Mouse (Mus musculus) lung, embryonic 14.5 days (tissue): ENCODE results near the gene Ap3b2. TPM values are rescaled to one million over a fixed set of nuclear protein-coding genes. Genes with fewer than 3 reads are reported as not detected.

Source experiments
- ATAC-seq: fragments of 200-750 bp; cut with Nextera tagmentation; 2 replicates; pipeline ENCODE4 v1.8.0; 2017; ENCODE audit warnings: mild to moderate bottlenecking, moderate TSS enrichment, moderate library complexity; ENCODE audit not compliant: insufficient read depth
- DNase-seq: peaks from one replicate; pipeline ENCODE4 v3.0.0-alpha.2; 2015
- H3K27ac ChIP-seq: fragments of 300-500 bp; sonication (generic); 2 replicates; pipeline ENCODE4 v1.5.1; 2014; ENCODE audit warnings: low read depth, mild to moderate bottlenecking, moderate library complexity
- H3K27me3 ChIP-seq: fragments of 300-500 bp; sonication (generic); 2 replicates; pipeline ENCODE4 v1.6.1; 2014; ENCODE audit warnings: low read length, control low read depth; ENCODE audit not compliant: insufficient read depth
- H3K36me3 ChIP-seq: fragments of 300-500 bp; sonication (generic); 2 replicates; pipeline ENCODE4 v1.6.1; 2014; ENCODE audit warnings: control low read depth; ENCODE audit not compliant: insufficient read depth
- H3K4me1 ChIP-seq: fragments of 300-500 bp; sonication (generic); 2 replicates; pipeline ENCODE4 v1.6.1; 2014; ENCODE audit warnings: antibody characterized with exemption, control low read depth; ENCODE audit not compliant: insufficient read depth
- H3K4me2 ChIP-seq: fragments of 300-500 bp; sonication (generic); 2 replicates; pipeline ENCODE4 v1.6.1; 2014; ENCODE audit warnings: mild to moderate bottlenecking
- H3K4me3 ChIP-seq: fragments of 300-500 bp; sonication (generic); 2 replicates; pipeline ENCODE4 v1.5.1; 2014; ENCODE audit warnings: low read depth, low read length
- H3K9ac ChIP-seq: fragments of 300-500 bp; sonication (generic); 2 replicates; pipeline ENCODE4 v1.6.1; 2014
- H3K9me3 ChIP-seq: fragments of 300-500 bp; sonication (generic); 2 replicates; pipeline ENCODE4 v1.6.1; 2016; ENCODE audit warnings: low read depth, low read length, control low read depth
- CTCF ChIP-seq: IDR thresholded peaks from 2 replicates; pipeline ENCODE4 v1.5.1; 2016; ENCODE audit warnings: antibody characterized with exemption, low read depth
- whole genome bisulfite sequencing: fragments of 180-500 bp; shearing (Covaris S2); extraction: QIAGEN DNeasy Blood & Tissue Kit; methylation state at CpG from one replicate; pipeline ENCODE4 v1.1.7; 2014; 5-methylcytosine and 5-hydroxymethylcytosine counted together
- polyA plus RNA-seq: library from polyadenylated mRNA; unstranded; fragments of >200 nt; fragmentation: Nextera tagmentation; extraction: Ambion mirVana; gene quantifications from 2 replicates; pipeline ENCODE4 v1.2.1, GENCODE M21; 2014

Gene Ap3b2
- polyA plus RNA-seq, 1 experiment from 2014 or later, result 0.14 TPM

DNA sequence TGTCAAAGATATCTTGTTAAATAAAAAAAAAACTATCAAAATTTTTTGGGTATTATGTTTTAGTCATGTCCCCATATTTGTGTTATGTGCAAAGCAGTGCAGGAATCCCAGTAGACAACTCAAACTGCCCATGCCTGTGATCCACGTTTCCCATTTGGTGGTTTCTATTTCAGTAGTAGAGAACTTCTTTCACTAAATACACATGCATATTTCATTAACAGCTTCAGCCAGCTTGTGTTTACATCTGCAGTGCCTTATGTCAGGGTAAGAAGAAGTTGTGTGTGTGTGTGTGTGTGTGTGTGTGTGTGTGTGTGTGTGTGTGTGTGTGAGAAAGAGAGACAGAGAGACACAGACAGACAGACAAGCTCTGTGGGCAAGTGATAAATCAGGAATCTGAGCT is 37.7 kb upstream of the Ap3b2 start:
- peaks cover 58% of the 10 kb centered on the region for H3K36me3 ChIP-seq
- H3K4me3 ChIP-seq, result no peak overlapping the region
- no peak overlapping the region for H3K4me2 ChIP-seq
- DNase-seq (no peak), ATAC-seq (no peak)
- H3K27me3 ChIP-seq, result no peaks in the 10 kb centered on the region
- 94% methylated on average over 1 of the region's 1 CpGs for WGBS
- no peak overlapping the region for H3K9ac ChIP-seq
- H3K9me3 ChIP-seq, result no peaks in the 10 kb centered on the region
- H3K4me1 ChIP-seq, result no peaks in the 10 kb centered on the region
- TF ChIP-seq CTCF, result no peak
- no peak overlapping the region for H3K27ac ChIP-seq

- H3K4me1 ChIP-seq, result peaks cover 5% of the 10 kb centered on the region; the same call in 1 of the 2 replicates
- ATAC-seq, result no peak
Measured at GRCm38 (mm10) chr7:81528918-81529317, 35.2 kb upstream of the Ap3b2 start.

DNA sequence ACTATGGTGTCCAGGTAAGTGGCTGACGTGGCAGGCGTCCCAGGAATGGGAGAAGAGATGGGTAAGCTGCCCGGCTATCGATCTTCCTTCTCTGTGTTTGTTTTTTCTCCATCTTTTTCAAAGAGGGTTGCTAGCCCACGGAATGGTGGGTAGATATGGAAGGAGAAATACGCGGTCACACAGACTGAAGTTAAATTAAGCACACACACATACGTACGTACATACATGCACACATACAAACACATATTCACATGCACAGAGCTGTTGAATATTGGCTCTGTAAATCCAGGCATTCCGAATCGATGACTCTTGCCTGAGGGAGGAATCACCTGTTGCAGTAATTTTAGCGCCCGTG is 29.9 kb upstream of the Ap3b2 start:
- Histone ChIP-seq H3K4me3 (peak overlapping the region; percentile 58), H3K4me1 (peaks cover 8% of the 10 kb centered on the region), H3K36me3 (peaks cover 18% of the 10 kb centered on the region), H3K27ac (peak overlapping the region; percentile 95), H3K4me2 (peak overlapping the region; percentile 75), H3K9me3 (no peaks in the 10 kb centered on the region), H3K9ac (peak overlapping the region; percentile 75), H3K27me3 (no peaks in the 10 kb centered on the region)
- DNase-seq, result no peak
- no peak for TF ChIP-seq CTCF
- no peak; the same call in 1 of the 2 replicates for ATAC-seq
- 8% methylated on average over 13 of the region's 13 CpGs for WGBS

More at GRCm38 (mm10) chr7:81528918-81529317, 35.2 kb upstream of the Ap3b2 start:
- Histone ChIP-seq H3K9me3 (no peaks in the 10 kb centered on the region), H3K4me2 (no peak overlapping the region), H3K36me3 (peaks cover 55% of the 10 kb centered on the region), H3K9ac (no peak overlapping the region), H3K27ac (no peak overlapping the region), H3K27me3 (no peaks in the 10 kb centered on the region), H3K4me3 (no peak overlapping the region)
- 73% methylated on average over 8 of the region's 8 CpGs for WGBS
- no peak for TF ChIP-seq CTCF
- DNase-seq, result no peak

DNA sequence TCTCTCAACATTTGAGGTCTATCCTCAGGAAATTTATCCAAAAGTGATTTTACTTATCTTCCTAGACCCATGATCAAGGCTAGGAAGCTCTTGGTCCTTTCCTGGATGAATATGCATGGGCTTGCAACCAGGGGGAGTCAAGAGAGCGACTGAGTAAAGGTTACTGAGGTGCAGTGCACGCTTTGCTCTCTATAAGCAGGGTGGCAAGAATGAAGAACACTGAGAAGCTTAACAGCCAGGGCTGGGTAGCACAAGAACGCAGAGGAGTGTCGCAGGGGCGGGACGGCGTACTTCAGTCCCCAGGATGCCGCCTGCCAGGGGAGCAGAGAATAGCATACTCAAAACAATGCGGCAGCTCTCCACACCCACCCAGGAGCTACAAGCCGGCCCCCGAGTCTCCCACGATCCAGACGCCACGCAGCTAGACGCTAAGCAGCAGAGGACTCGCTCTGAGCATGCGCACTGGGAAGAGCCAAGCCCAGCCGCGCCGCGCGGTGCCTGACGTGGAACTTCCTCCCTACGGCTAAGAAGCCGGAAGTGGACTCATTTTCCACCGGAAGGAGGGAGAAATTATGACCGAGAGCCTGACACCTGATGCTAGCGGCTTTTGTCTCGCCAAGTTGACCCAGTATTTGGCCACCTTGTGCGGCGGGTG is 29.4 kb upstream of the Ap3b2 start:
- peak overlapping the region; percentile 75 for H3K9ac ChIP-seq
- peak overlapping the region; percentile 95 for H3K27ac ChIP-seq
- no peaks in the 10 kb centered on the region for H3K9me3 ChIP-seq
- DNase-seq, result peak; percentile 98
- peak; percentile 97 for ATAC-seq
- WGBS, result under 1% methylated on average over 31 of the region's 31 CpGs
- H3K36me3 ChIP-seq, result peaks cover 14% of the 10 kb centered on the region; the same call in 1 of the 2 replicates
- peak; percentile 53 for TF ChIP-seq CTCF
- peak overlapping the region; percentile 75 for H3K4me2 ChIP-seq
- peak overlapping the region; percentile 58 for H3K4me3 ChIP-seq
- no peaks in the 10 kb centered on the region for H3K27me3 ChIP-seq
- peaks cover 8% of the 10 kb centered on the region for H3K4me1 ChIP-seq

DNA sequence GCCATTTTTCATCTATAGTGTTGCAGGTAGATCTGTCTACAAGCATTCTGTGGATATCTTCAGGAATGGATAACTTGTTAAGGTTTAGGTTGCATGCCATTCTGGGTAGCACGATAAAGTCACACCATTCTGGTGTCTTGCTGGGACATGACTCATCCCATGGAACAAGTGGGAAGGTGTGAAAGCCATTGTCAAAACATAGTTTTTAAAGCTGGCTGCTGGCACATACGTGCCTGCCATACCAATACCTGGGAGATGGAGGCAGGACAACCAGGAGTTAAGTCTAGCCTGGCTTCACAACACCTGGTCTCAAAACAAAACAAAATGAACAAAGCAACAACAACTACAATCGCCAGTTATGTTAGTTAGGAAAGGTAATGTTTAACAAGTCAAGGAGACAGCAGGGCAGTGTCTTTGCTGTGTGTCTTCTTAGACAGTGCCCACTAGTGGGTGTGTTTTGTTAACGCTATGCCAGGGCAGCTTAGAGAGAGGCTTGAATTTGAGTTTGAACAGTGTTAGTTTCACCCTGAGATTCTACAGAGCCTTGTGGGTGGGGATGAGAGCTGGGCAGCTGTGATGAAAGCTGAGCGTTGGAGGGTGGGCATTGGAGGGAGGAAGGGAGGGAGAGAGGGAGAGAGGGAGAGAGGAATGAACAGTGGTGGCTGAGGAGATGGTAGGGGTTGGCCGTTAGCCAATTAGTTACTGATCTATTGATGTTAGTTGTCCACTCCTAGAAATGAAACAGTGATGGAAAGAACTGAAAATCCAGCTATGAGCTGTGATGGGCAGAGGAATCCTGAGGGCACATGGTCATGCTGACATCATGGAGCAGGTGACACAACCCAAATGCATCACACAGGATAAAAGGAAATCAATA is 22.7 kb upstream of the Ap3b2 start:
- no peaks in the 10 kb centered on the region for H3K27me3 ChIP-seq
- DNase-seq (no peak), ATAC-seq (no peak)
- no peak overlapping the region for H3K4me3 ChIP-seq
- no peak overlapping the region for H3K9ac ChIP-seq
- TF ChIP-seq CTCF, result 0 out of 2 replicates have a peak, but pooled peaks have one; percentile 18
- H3K36me3 ChIP-seq, result no peaks in the 10 kb centered on the region
- H3K4me1 ChIP-seq, result no peaks in the 10 kb centered on the region
- no peak overlapping the region for H3K4me2 ChIP-seq
- 61% methylated on average over 6 of the region's 6 CpGs for WGBS
- H3K9me3 ChIP-seq, result no peaks in the 10 kb centered on the region
- H3K27ac ChIP-seq, result no peak overlapping the region

GRCm38 (mm10) chr7:81514906-81515590 is 21.3 kb upstream of the Ap3b2 start:
- Histone ChIP-seq H3K4me1 (no peaks in the 10 kb centered on the region), H3K9me3 (no peaks in the 10 kb centered on the region), H3K4me3 (no peak overlapping the region), H3K27ac (no peak overlapping the region), H3K9ac (no peak overlapping the region), H3K27me3 (no peaks in the 10 kb centered on the region), H3K36me3 (no peaks in the 10 kb centered on the region), H3K4me2 (no peak overlapping the region)
- no peak for TF ChIP-seq CTCF
- ATAC-seq (no peak), DNase-seq (no peak)
- 40% methylated on average over 13 of the region's 13 CpGs for WGBS

DNA sequence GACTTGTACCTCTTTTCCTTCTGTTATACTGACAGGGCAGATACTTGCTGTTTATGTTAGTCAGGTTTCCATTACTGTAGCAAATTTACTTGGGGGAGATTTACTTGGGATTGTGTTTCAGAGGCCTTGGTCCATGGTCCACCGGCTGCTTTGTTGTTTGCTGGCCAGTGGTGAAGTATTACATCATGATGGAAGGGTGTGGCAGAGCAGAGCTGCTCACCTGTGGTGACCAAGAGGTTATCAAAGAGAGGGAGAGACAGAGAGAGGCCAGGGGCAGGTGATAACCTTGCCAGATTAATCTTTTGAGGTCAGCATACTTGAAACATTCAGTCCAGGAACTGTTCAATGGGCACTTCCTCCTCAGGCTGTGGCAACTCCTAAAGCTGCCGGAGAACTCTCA is 7.3 kb upstream of the Ap3b2 start:
- no peaks in the 10 kb centered on the region for H3K4me1 ChIP-seq
- H3K27ac ChIP-seq, result no peak overlapping the region
- WGBS, result 42% methylated on average over 2 of the region's 2 CpGs
- no peak for ATAC-seq
- no peak overlapping the region for H3K4me2 ChIP-seq
- no peak overlapping the region for H3K4me3 ChIP-seq
- no peak for TF ChIP-seq CTCF
- no peak for DNase-seq
- no peaks in the 10 kb centered on the region for H3K9me3 ChIP-seq
- no peaks in the 10 kb centered on the region for H3K27me3 ChIP-seq
- no peaks in the 10 kb centered on the region for H3K36me3 ChIP-seq
- H3K9ac ChIP-seq, result no peak overlapping the region
